Mouse (Mus musculus): Measurements from ENCODE around the gene Casc4. TPM values are rescaled to one million over a fixed set of nuclear protein-coding genes. Genes with fewer than 3 reads are reported as not detected.
"Not testable (repeated sequence)": the region's sequence is repeated elsewhere in the genome, so short reads cannot be mapped to it uniquely, and the experiment has no call there.

Casc4 gene
- polyA plus RNA-seq, 2 experiments from 2014 or later = 3.1 to 3.6 TPM

GRCm38 (mm10) chr2:121916047-121916970 lies 49.5 kb downstream of the Casc4 start:
- ATAC-seq = no peak

GRCm38 (mm10) chr2:121937624-121938023 lies 70.9 kb downstream of the Casc4 start:
- ATAC-seq = not testable (repeated sequence)

GRCm38 (mm10) chr2:121943364-121943763 lies 76.6 kb downstream of the Casc4 start:
- ATAC-seq = no peak

- no peak for ATAC-seq
Measured at GRCm38 (mm10) chr2:121954971-121955656, 88.3 kb downstream of the Casc4 start.

GRCm38 (mm10) chr2:121955765-121956223 lies 89.0 kb downstream of the Casc4 start, which contains the start of the genes Ctdspl2 and Mageb3:
Gene Ctdspl2 (plus strand): TSS chr2:121956001.
Gene Mageb3 (minus strand): TSS chr2:121956092.
- ATAC-seq = peak; percentile 92

GRCm38 (mm10) chr2:121956224-121957018 lies 89.7 kb downstream of the Casc4 start:
- peak; percentile 74 for ATAC-seq

GRCm38 (mm10) chr2:121957216-121957792 lies 90.5 kb downstream of the Casc4 start:
- peak; percentile 9 for ATAC-seq

Other genes with a start within 250 kb of the Casc4 start
- 1 to 10 TPM; 1.1 TPM for gene Frmd5, start 59.9 kb upstream of the Casc4 start, polyA plus RNA-seq (2017; shearing (Covaris generic))
- gene Ctdspl2, start 89.0 kb downstream of the Casc4 start, polyA plus RNA-seq (2017; shearing (Covaris generic)) = 10 to 100 TPM; 58.8 to 78.8 TPM
- gene Mageb3, start 89.1 kb downstream of the Casc4 start, polyA plus RNA-seq (2017; shearing (Covaris generic)) = not detected
- 1 to 10 TPM; 3.1 to 3.7 TPM for gene Eif3j1, start 161.6 kb downstream of the Casc4 start, polyA plus RNA-seq (2017; shearing (Covaris generic))

All from CD4-positive, CD25-positive, alpha-beta regulatory T cell, adult 4 months (primary cell).